Mouse (Mus musculus): ENCODE data around the gene Sh2d2a. TPM values are rescaled to one million over a fixed set of nuclear protein-coding genes. Genes with fewer than 3 reads are reported as not detected.

Sh2d2a gene
- 3.3 and 8.9 TPM in 2 replicates for polyA plus RNA-seq (2015; fragmentation: Nextera tagmentation; extraction: Ambion mirVana)

DNA sequence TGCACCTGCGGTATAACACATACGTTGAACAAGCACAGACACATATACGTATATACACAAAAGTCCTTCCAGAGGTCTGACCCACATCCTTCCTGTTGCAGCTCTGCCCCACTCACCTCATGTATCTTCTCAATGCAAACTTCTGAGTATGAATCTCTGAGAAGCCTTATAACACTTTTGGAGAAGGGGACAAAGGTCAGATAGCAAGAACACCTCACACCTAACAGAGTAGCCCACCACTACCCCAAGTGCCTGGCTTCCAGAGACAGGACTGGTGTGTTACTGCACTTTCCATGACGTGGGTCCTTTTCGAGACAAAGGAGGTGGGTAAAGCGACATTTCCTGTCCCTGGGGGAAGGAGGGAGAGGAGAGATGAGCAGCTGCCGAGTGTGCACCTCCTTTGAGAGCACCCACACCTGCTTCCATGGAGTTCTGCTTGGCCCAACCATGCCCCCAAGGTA, at the start of gene Sh2d2a:
Gene Sh2d2a (plus strand): TSS at position 106 of the 461 bp plus-strand sequence.
- peak within 1 kb of the TSS; percentile 29 for H3K4me3 ChIP-seq (ENCODE audit: low read length)
- H3K4me1 ChIP-seq (ENCODE audit: control insufficient read depth, insufficient read depth, low read length): 0 out of 2 replicates have a peak, but pooled peaks cover 3% of the 10 kb centered on the region
- H3K9ac ChIP-seq (ENCODE audit: low read length): peak within 1 kb of the TSS; percentile 5; the same call in 1 of the 2 replicates
- ATAC-seq (replicated peaks; ENCODE audit: extremely low read depth, insufficient read depth, low FRiP score): peak; percentile 62; the same call in 1 of the 2 replicates
- WGBS: 61% methylated on average over 7 of the region's 7 CpGs
- H3K27me3 ChIP-seq (ENCODE audit: control insufficient read depth, insufficient read depth, low read length): no peaks in the 10 kb centered on the region
- H3K9me3 ChIP-seq (replicated peaks; ENCODE audit: control insufficient read depth, low read length): no peaks in the 10 kb centered on the region
- H3K4me2 ChIP-seq (ENCODE audit: low read depth, low read length): peak within 1 kb of the TSS; percentile 10
- H3K36me3 ChIP-seq (ENCODE audit: control insufficient read depth, insufficient read depth): no peaks in the 10 kb centered on the region
- peak within 1 kb of the TSS; percentile 60; the same call in 1 of the 2 replicates for H3K27ac ChIP-seq (ENCODE audit: low read length)

DNA sequence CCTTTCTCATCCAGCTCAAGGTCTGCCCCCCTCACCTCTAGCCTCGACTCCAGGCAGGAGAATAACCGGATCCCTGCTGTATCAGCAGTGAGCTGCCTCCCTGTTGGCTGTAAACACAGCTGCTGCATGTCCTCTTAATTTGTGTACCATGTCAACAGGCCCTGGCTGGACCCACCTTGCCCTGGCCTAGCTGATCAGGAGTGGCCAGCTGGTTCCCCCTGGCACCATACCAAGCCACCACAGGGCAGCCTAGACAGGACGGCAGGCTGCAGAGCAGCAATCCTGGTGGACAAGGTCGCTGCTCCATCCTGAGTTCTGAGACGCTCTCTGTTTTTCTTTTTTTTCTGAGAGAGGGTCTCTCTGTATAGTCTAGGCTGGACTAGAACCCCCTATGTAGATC, 44.9 kb upstream of the Sh2d2a start:
- Histone ChIP-seq H3K27ac (ENCODE audit: low read length) (no peak overlapping the region), H3K27me3 (ENCODE audit: control insufficient read depth, insufficient read depth, low read length) (peaks cover 91% of the 10 kb centered on the region), H3K9ac (ENCODE audit: low read length) (no peak overlapping the region), H3K4me1 (ENCODE audit: control insufficient read depth, insufficient read depth, low read length) (peaks cover 4% of the 10 kb centered on the region), H3K9me3 (replicated peaks; ENCODE audit: control insufficient read depth, low read length) (no peaks in the 10 kb centered on the region), H3K36me3 (ENCODE audit: control insufficient read depth, insufficient read depth) (no peaks in the 10 kb centered on the region), H3K4me2 (ENCODE audit: low read depth, low read length) (no peak overlapping the region), H3K4me3 (ENCODE audit: low read length) (no peak overlapping the region)
- WGBS: 58% methylated on average over 5 of the region's 5 CpGs
- ATAC-seq (replicated peaks; ENCODE audit: extremely low read depth, insufficient read depth, low FRiP score): no peak

DNA sequence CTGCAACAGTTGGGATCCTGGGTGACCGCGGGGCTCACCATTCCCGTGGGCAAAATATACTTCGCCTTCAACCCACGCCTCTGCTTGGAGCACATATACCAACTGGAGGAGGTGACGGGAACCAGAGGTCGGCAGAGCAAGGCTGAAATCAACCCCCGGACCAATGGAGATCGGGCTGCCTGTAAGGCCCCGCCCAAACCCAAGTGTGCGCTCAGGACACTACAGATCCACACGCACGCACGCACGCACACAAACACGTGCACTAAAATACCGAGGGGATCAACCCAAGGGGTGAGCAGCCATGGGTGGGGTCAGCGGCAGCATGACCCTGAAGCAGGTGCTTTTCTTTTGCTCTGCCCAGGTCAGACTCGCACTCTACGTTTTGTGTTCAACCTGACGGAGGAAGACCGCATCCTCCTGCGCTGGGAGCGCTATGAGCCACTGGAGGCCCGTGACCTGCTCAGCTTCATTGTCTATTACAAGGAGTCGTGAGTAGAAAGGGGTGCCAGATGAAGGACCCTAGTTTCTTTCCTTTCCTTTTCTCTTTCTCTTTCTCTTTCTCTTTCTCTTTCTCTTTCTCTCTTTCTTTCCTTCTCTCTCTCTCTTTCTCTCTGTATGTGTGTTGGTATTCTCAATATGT, 42.4 kb upstream of the Sh2d2a start:
- Histone ChIP-seq H3K4me1 (ENCODE audit: control insufficient read depth, insufficient read depth, low read length) (peaks cover 4% of the 10 kb centered on the region), H3K9me3 (replicated peaks; ENCODE audit: control insufficient read depth, low read length) (no peaks in the 10 kb centered on the region), H3K4me2 (ENCODE audit: low read depth, low read length) (peak overlapping the region; percentile 68), H3K4me3 (ENCODE audit: low read length) (peak overlapping the region; percentile 45), H3K27ac (ENCODE audit: low read length) (no peak overlapping the region), H3K27me3 (ENCODE audit: control insufficient read depth, insufficient read depth, low read length) (peaks cover 89% of the 10 kb centered on the region), H3K36me3 (ENCODE audit: control insufficient read depth, insufficient read depth) (no peaks in the 10 kb centered on the region), H3K9ac (ENCODE audit: low read length) (no peak overlapping the region)
- no peak for ATAC-seq (replicated peaks; ENCODE audit: extremely low read depth, insufficient read depth, low FRiP score)
- 4% methylated on average over 26 of the region's 26 CpGs for WGBS

DNA sequence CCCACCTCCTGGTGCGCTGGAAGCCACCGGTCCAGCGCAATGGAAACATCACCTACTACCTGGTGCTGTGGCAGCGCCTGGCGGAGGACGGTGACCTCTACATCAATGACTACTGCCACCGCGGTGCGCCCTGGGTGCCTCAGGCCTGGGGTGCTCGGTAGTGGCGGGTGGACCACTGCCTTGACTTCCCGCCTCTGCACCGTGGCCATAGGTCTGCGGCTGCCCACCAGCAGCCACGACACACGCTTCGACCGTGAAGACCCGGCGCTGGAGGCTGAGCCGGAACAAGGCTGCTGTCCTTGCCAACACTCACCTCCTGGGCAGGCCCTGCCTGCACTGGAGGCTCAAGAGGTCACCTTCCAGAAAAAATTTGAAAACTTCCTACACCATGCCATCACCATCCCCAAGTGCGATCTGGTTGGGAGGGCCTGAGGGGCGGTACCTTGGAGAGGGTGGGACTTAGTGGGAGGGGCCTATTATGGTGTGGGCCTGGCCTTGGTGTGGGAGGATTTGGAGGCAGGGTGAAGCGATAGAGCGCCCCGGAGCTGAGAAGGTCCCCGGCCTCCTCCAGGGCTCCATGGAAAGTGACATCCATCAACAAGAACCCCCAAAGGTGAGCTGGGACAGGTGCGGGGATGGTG, 37.1 kb upstream of the Sh2d2a start:
- WGBS: 7% methylated on average over 28 of the region's 28 CpGs
- H3K36me3 ChIP-seq (ENCODE audit: control insufficient read depth, insufficient read depth): no peaks in the 10 kb centered on the region
- no peak for ATAC-seq (replicated peaks; ENCODE audit: extremely low read depth, insufficient read depth, low FRiP score)
- H3K4me3 ChIP-seq (ENCODE audit: low read length): no peak overlapping the region; the same call in 1 of the 2 replicates
- H3K27me3 ChIP-seq (ENCODE audit: control insufficient read depth, insufficient read depth, low read length): peaks cover 76% of the 10 kb centered on the region
- peaks cover 6% of the 10 kb centered on the region; the same call in 1 of the 2 replicates for H3K4me1 ChIP-seq (ENCODE audit: control insufficient read depth, insufficient read depth, low read length)
- H3K9ac ChIP-seq (ENCODE audit: low read length): no peak overlapping the region
- H3K4me2 ChIP-seq (ENCODE audit: low read depth, low read length): peak overlapping the region; percentile 1; the same call in 1 of the 2 replicates
- no peak overlapping the region for H3K27ac ChIP-seq (ENCODE audit: low read length)
- H3K9me3 ChIP-seq (replicated peaks; ENCODE audit: control insufficient read depth, low read length): no peaks in the 10 kb centered on the region

- Histone ChIP-seq H3K4me3 (ENCODE audit: low read length) (no peak overlapping the region), H3K27me3 (ENCODE audit: control insufficient read depth, insufficient read depth, low read length) (peaks cover 69% of the 10 kb centered on the region), H3K4me1 (ENCODE audit: control insufficient read depth, insufficient read depth, low read length) (peaks cover 6% of the 10 kb centered on the region; the same call in 1 of the 2 replicates), H3K9me3 (replicated peaks; ENCODE audit: control insufficient read depth, low read length) (no peaks in the 10 kb centered on the region), H3K9ac (ENCODE audit: low read length) (no peak overlapping the region), H3K27ac (ENCODE audit: low read length) (no peak overlapping the region), H3K36me3 (ENCODE audit: control insufficient read depth, insufficient read depth) (no peaks in the 10 kb centered on the region), H3K4me2 (ENCODE audit: low read depth, low read length) (no peak overlapping the region)
- no peak for ATAC-seq (replicated peaks; ENCODE audit: extremely low read depth, insufficient read depth, low FRiP score)
- WGBS: 73% methylated on average over 8 of the region's 8 CpGs
Measured at GRCm38 (mm10) chr3:87811297-87811696, 35.3 kb upstream of the Sh2d2a start.

DNA sequence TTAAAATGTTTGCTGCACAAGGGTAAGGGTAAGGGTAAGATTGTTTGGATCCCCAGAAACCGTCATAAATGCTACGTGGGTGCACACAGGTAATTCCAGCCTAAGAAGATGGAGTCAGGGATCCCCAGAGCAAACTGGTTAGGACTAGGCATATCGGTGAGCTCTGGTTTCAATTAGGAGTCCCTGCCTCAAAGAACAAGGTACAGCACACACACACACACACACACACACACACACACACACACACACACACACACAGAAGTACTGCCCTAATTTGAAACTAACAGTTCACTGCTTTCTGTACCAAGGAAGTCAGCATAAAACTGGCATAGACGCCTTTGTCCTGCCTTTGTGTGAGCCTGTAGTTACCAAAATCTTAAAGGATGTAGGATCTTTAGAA, 34.1 kb upstream of the Sh2d2a start:
- Histone ChIP-seq H3K27me3 (ENCODE audit: control insufficient read depth, insufficient read depth, low read length) (peaks cover 66% of the 10 kb centered on the region), H3K4me2 (ENCODE audit: low read depth, low read length) (no peak overlapping the region), H3K4me3 (ENCODE audit: low read length) (no peak overlapping the region), H3K27ac (ENCODE audit: low read length) (no peak overlapping the region), H3K36me3 (ENCODE audit: control insufficient read depth, insufficient read depth) (no peaks in the 10 kb centered on the region), H3K9me3 (replicated peaks; ENCODE audit: control insufficient read depth, low read length) (no peaks in the 10 kb centered on the region), H3K4me1 (ENCODE audit: control insufficient read depth, insufficient read depth, low read length) (peaks cover 6% of the 10 kb centered on the region; the same call in 1 of the 2 replicates), H3K9ac (ENCODE audit: low read length) (no peak overlapping the region)
- ATAC-seq (replicated peaks; ENCODE audit: extremely low read depth, insufficient read depth, low FRiP score): no peak
- 73% methylated on average over 4 of the region's 4 CpGs for WGBS

GRCm38 (mm10) chr3:87812873-87813272, 33.7 kb upstream of the Sh2d2a start:
- Histone ChIP-seq H3K36me3 (ENCODE audit: control insufficient read depth, insufficient read depth) (no peaks in the 10 kb centered on the region), H3K9me3 (replicated peaks; ENCODE audit: control insufficient read depth, low read length) (no peaks in the 10 kb centered on the region), H3K4me1 (ENCODE audit: control insufficient read depth, insufficient read depth, low read length) (peaks cover 6% of the 10 kb centered on the region; the same call in 1 of the 2 replicates), H3K9ac (ENCODE audit: low read length) (no peak overlapping the region), H3K4me2 (ENCODE audit: low read depth, low read length) (no peak overlapping the region), H3K4me3 (ENCODE audit: low read length) (no peak overlapping the region), H3K27ac (ENCODE audit: low read length) (no peak overlapping the region), H3K27me3 (ENCODE audit: control insufficient read depth, insufficient read depth, low read length) (peaks cover 64% of the 10 kb centered on the region)
- no peak for ATAC-seq (replicated peaks; ENCODE audit: extremely low read depth, insufficient read depth, low FRiP score)
- 43% methylated on average over 10 of the region's 10 CpGs for WGBS

DNA sequence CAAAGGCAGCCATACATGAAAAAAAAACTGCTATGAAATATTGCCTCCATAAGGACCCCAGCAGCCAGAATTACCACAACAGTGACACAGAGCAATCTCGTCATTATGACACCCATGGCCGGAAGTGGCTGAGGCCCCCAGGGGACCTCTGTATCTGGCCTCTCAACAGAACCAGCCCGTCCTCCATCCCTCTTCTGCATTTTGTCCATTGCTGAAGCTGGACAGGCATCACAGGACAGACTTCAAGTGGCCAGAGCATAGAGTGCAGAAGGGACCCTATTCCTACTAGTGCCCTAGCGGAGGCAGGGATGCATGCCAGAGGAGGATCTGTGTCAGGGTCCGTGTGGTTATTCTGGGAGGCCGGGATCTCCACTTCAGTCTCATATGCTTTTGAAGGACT, 30.4 kb upstream of the Sh2d2a start:
- Histone ChIP-seq H3K9ac (ENCODE audit: low read length) (no peak overlapping the region), H3K4me2 (ENCODE audit: low read depth, low read length) (no peak overlapping the region), H3K9me3 (replicated peaks; ENCODE audit: control insufficient read depth, low read length) (no peaks in the 10 kb centered on the region), H3K36me3 (ENCODE audit: control insufficient read depth, insufficient read depth) (no peaks in the 10 kb centered on the region), H3K27me3 (ENCODE audit: control insufficient read depth, insufficient read depth, low read length) (peaks cover 44% of the 10 kb centered on the region), H3K27ac (ENCODE audit: low read length) (no peak overlapping the region), H3K4me1 (ENCODE audit: control insufficient read depth, insufficient read depth, low read length) (no peaks in the 10 kb centered on the region), H3K4me3 (ENCODE audit: low read length) (no peak overlapping the region)
- no peak for ATAC-seq (replicated peaks; ENCODE audit: extremely low read depth, insufficient read depth, low FRiP score)
- WGBS: 38% methylated on average over 6 of the region's 6 CpGs

DNA sequence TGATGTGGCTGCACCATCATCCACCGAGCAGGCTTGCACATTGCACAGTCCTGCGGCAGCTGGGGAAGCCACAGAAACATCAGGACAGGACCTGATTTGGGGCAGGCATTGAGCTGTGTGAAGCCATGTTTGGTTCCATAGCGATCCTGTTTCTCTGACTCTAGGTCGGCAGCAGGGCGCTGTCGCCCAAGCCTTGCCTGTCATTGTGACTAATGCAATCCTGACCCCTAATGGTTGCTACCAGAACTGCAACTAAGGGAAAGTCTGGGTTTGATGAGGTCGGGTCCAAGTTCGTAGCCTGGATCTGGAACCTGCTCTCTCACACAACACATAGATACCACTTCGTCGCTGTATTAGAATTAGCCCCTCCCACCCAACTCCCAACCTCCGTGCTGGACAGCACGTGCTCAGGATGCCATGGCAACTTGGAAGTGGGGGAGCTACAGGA, 29.9 kb upstream of the Sh2d2a start:
- Histone ChIP-seq H3K9ac (ENCODE audit: low read length) (no peak overlapping the region), H3K4me1 (ENCODE audit: control insufficient read depth, insufficient read depth, low read length) (no peaks in the 10 kb centered on the region), H3K4me3 (ENCODE audit: low read length) (no peak overlapping the region), H3K27ac (ENCODE audit: low read length) (no peak overlapping the region), H3K4me2 (ENCODE audit: low read depth, low read length) (peak overlapping the region; percentile 18; the same call in 1 of the 2 replicates), H3K27me3 (ENCODE audit: control insufficient read depth, insufficient read depth, low read length) (peaks cover 39% of the 10 kb centered on the region), H3K9me3 (replicated peaks; ENCODE audit: control insufficient read depth, low read length) (no peaks in the 10 kb centered on the region), H3K36me3 (ENCODE audit: control insufficient read depth, insufficient read depth) (no peaks in the 10 kb centered on the region)
- WGBS: 5% methylated on average over 12 of the region's 12 CpGs
- no peak; the same call in 1 of the 2 replicates for ATAC-seq (replicated peaks; ENCODE audit: extremely low read depth, insufficient read depth, low FRiP score)

All from heart, embryonic 16.5 days (tissue).